25 mouse cellular contexts compared by ENCODE assay signal in the genomic region with DNA sequence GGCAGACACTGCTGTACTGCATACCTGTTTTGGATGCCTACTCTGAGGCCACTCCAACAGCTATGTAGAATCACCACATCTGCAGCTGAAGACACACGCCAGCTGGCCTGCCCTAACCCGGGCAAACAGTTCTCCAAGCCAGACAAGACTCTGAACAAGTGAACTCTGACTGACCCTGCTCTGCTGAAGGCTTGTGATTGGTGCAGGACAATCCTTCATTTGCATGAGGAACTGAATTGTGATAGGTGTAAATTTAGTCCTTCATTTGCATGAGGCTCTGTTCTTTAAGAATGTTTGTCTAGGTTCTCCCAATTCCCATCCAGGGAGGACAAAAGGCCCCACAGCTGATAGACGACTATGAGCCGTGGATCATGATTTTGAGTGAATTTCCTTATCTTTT.
"Had no signal": no experiment of that assay in that cellular context is flagged by ENCODE, and none has a peak within 500 bp of the region (broad histone marks: within the 10 kb centered on the region; RNA-seq: fewer than 3 reads in every experiment).

No protein-coding gene starts in this region.

- H3K36me3 ChIP-seq: embryonic facial prominence, embryonic 10.5 days; embryonic facial prominence, embryonic 12.5 days; embryonic facial prominence, embryonic 13.5 days; embryonic facial prominence, embryonic 15.5 days; forebrain, embryonic 10.5 days; forebrain, embryonic 12.5 days; forebrain, embryonic 15.5 days had no signal

- ATAC-seq: forebrain, embryonic 13.5 days; forebrain, embryonic 14.5 days; forebrain, embryonic 15.5 days; forebrain, embryonic 16.5 days; forebrain, postnatal 0 days had no signal

- DNase-seq: cerebellum, adult 9-11 months; cerebellum, postnatal 14 days; cerebellum, postnatal 25 days; cerebellum, postnatal 36 days; embryo, embryonic 11 days; forebrain, postnatal 0 days; gastrocnemius, adult 2 months; gastrocnemius, postnatal 10 days; gastrocnemius, postnatal 14 days; gastrocnemius, postnatal 25 days; gastrocnemius, postnatal 36 days; heart, adult 11 months; heart, adult 18-20 months; heart, adult 2 months had no signal

- H3K4me1 ChIP-seq: embryonic facial prominence, embryonic 15.5 days; forebrain, embryonic 10.5 days; forebrain, embryonic 13.5 days had no signal

- H3K9ac ChIP-seq: embryonic facial prominence, embryonic 12.5 days; embryonic facial prominence, embryonic 13.5 days; embryonic facial prominence, embryonic 15.5 days; forebrain, embryonic 12.5 days; forebrain, embryonic 13.5 days; forebrain, embryonic 15.5 days; forebrain, postnatal 0 days had no signal

- H3K4me3 ChIP-seq: embryonic facial prominence, embryonic 10.5 days; embryonic facial prominence, embryonic 12.5 days; embryonic facial prominence, embryonic 13.5 days; embryonic facial prominence, embryonic 15.5 days; erythroblast, embryonic 14.5 days; forebrain, embryonic 10.5 days; forebrain, embryonic 12.5 days; forebrain, embryonic 13.5 days; forebrain, embryonic 15.5 days; gastrocnemius, adult 2 months; heart, adult 2 months had no signal

- H3K27me3 ChIP-seq: embryonic facial prominence, embryonic 12.5 days; embryonic facial prominence, embryonic 13.5 days; embryonic facial prominence, embryonic 15.5 days; forebrain, embryonic 12.5 days; forebrain, embryonic 13.5 days; forebrain, embryonic 15.5 days had no signal

- H3K9me3 ChIP-seq: embryonic facial prominence, embryonic 12.5 days; embryonic facial prominence, embryonic 15.5 days; forebrain, embryonic 12.5 days; forebrain, embryonic 13.5 days; forebrain, embryonic 15.5 days had no signal

- H3K27ac ChIP-seq: embryonic facial prominence, embryonic 10.5 days; embryonic facial prominence, embryonic 12.5 days; embryonic facial prominence, embryonic 13.5 days; embryonic facial prominence, embryonic 15.5 days; forebrain, embryonic 10.5 days; forebrain, embryonic 12.5 days; forebrain, embryonic 13.5 days; forebrain, embryonic 15.5 days; gastrocnemius, adult 2 months; heart, adult 2 months had no signal

- H3K4me2 ChIP-seq: embryonic facial prominence, embryonic 12.5 days; embryonic facial prominence, embryonic 13.5 days; embryonic facial prominence, embryonic 15.5 days; forebrain, embryonic 12.5 days; forebrain, embryonic 13.5 days; forebrain, embryonic 15.5 days had no signal
